Mouse (Mus musculus) liver, postnatal 0 days (tissue): Measurements from ENCODE around the gene C130079G13Rik. TPM values are rescaled to one million over a fixed set of nuclear protein-coding genes. Genes with fewer than 3 reads are reported as not detected.

Experiments used
- ATAC-seq: fragments of 200-750 bp; cut with Nextera tagmentation; 2 replicates; pipeline ENCODE4 v1.8.0; 2017; ENCODE audit warnings: mild to moderate bottlenecking, moderate library complexity
- DNase-seq: peaks from one replicate; pipeline ENCODE4 v3.0.0-alpha.2; 2016
- H3K27ac ChIP-seq: fragments of 300-500 bp; sonication (generic); 2 replicates; pipeline ENCODE4 v1.5.1; 2014; ENCODE audit warnings: antibody characterized with exemption, moderate library complexity, mild to moderate bottlenecking, low read depth
- H3K27me3 ChIP-seq: fragments of 300-500 bp; sonication (generic); 2 replicates; pipeline ENCODE4 v1.6.1; 2014; ENCODE audit warnings: low read length, control low read depth, mixed read lengths; ENCODE audit not compliant: insufficient read depth
- H3K36me3 ChIP-seq: fragments of 300-500 bp; sonication (generic); replicated peaks from 2 replicates; pipeline ENCODE4 v1.6.1; 2014; ENCODE audit warnings: mild to moderate bottlenecking, control low read depth, low read length, moderate library complexity, mixed read lengths; ENCODE audit not compliant: insufficient read depth
- H3K4me1 ChIP-seq: fragments of 300-500 bp; sonication (generic); 2 replicates; pipeline ENCODE4 v1.6.1; 2014; ENCODE audit warnings: antibody characterized with exemption, mild to moderate bottlenecking, control low read depth; ENCODE audit not compliant: insufficient read depth
- H3K4me2 ChIP-seq: fragments of 300-500 bp; sonication (generic); 2 replicates; pipeline ENCODE4 v1.6.1; 2014; ENCODE audit warnings: low read depth, mild to moderate bottlenecking, low read length, moderate library complexity, mixed read lengths
- H3K4me3 ChIP-seq: fragments of 300-500 bp; sonication (generic); 2 replicates; pipeline ENCODE4 v1.5.1; 2014; ENCODE audit warnings: low read depth, low read length
- H3K9ac ChIP-seq: fragments of 300-500 bp; sonication (generic); replicated peaks from 2 replicates; pipeline ENCODE4 v1.6.1; 2014; ENCODE audit warnings: mild to moderate bottlenecking, moderate library complexity
- H3K9me3 ChIP-seq: fragments of 300-500 bp; sonication (generic); 2 replicates; pipeline ENCODE4 v1.6.1; 2016; ENCODE audit warnings: mild to moderate bottlenecking, control low read depth, low read length, mixed read lengths
- CTCF ChIP-seq: sonication (generic); IDR thresholded peaks from 2 replicates; pipeline ENCODE4 v1.5.1; 2016; ENCODE audit warnings: antibody characterized with exemption, low read depth
- EP300 ChIP-seq: IDR thresholded peaks from 2 replicates; pipeline ENCODE4 v1.6.1; 2016; ENCODE audit warnings: antibody characterized with exemption, low read depth, mild to moderate bottlenecking
- WGBS: fragments of 180-500 bp; shearing (Covaris S2); extraction: QIAGEN DNeasy Blood & Tissue Kit; methylation state at CpG from one replicate; pipeline ENCODE4 v1.1.7; 2014; ENCODE audit not compliant: insufficient replicate concordance; 5-methylcytosine and 5-hydroxymethylcytosine counted together
- polyA plus RNA-seq: library from polyadenylated mRNA; unstranded; fragments of >200 nt; fragmentation: Nextera tagmentation; extraction: Ambion mirVana; gene quantifications from 2 replicates; pipeline ENCODE4 v1.2.1, GENCODE M21; 2015

Gene C130079G13Rik
- polyA plus RNA-seq, 1 experiment from 2014 or later = not detected

- no peaks in the 10 kb centered on the region for H3K36me3 ChIP-seq
- no peak overlapping the region for H3K9ac ChIP-seq
- no peak overlapping the region for H3K4me2 ChIP-seq
- no peak for TF ChIP-seq EP300
- 87% methylated on average over 5 of the region's 5 CpGs for WGBS
- no peak overlapping the region for H3K4me3 ChIP-seq
- no peaks in the 10 kb centered on the region for H3K4me1 ChIP-seq
- no peak for DNase-seq
- no peaks in the 10 kb centered on the region for H3K27me3 ChIP-seq
- no peaks in the 10 kb centered on the region for H3K9me3 ChIP-seq
- no peak overlapping the region for H3K27ac ChIP-seq
- no peak for ATAC-seq
Observed at GRCm38 (mm10) chr3:59970891-59971290, 45.9 kb downstream of the C130079G13Rik start.

GRCm38 (mm10) chr3:59974591-59974990, 49.6 kb downstream of the C130079G13Rik start:
- H3K4me1 ChIP-seq = no peaks in the 10 kb centered on the region
- TF ChIP-seq EP300 = no peak
- no peak for TF ChIP-seq CTCF
- ATAC-seq (no peak), DNase-seq (no peak)
- H3K36me3 ChIP-seq = no peaks in the 10 kb centered on the region
- H3K9me3 ChIP-seq = no peaks in the 10 kb centered on the region
- H3K27me3 ChIP-seq = no peaks in the 10 kb centered on the region
- no peak overlapping the region for H3K4me3 ChIP-seq
- no peak overlapping the region for H3K27ac ChIP-seq
- H3K4me2 ChIP-seq = no peak overlapping the region
- H3K9ac ChIP-seq = no peak overlapping the region

Other genes with a start within 250 kb of the C130079G13Rik start
- not detected in 2 replicates for gene Gm5538, start 195.4 kb upstream of the C130079G13Rik start, polyA plus RNA-seq
- gene Gm8298, start 64.2 kb upstream of the C130079G13Rik start, polyA plus RNA-seq = not detected in 2 replicates
- not detected in 2 replicates for gene Aadacl2, start 81.5 kb downstream of the C130079G13Rik start, polyA plus RNA-seq
- gene Aadac, start 100.5 kb downstream of the C130079G13Rik start, polyA plus RNA-seq = 449 and 460 TPM in 2 replicates
- 0.21 and 0.34 TPM in 2 replicates for gene Sucnr1, start 156.7 kb downstream of the C130079G13Rik start, polyA plus RNA-seq